Mouse (Mus musculus) small intestine, adult 2 months (tissue): Measurements from ENCODE around the gene Cdkn3.
"Not testable (repeated sequence)": the region's sequence is repeated elsewhere in the genome, so short reads cannot be mapped to it uniquely, and the experiment has no call there.

Experiments used
- CTCF ChIP-seq: fragments of 200-500 bp; IDR thresholded peaks from 2 replicates; pipeline ENCODE4 v1.5.1; 2012; ENCODE audit warnings: low read depth, mild to moderate bottlenecking, control low read depth, inconsistent platforms, low read length, moderate library complexity, mixed read lengths; ENCODE audit not compliant: insufficient replicate concordance, insufficient read length; ENCODE audit errors: extremely low read depth
- POLR2A ChIP-seq: fragments of 200-500 bp; IDR thresholded peaks from 2 replicates; pipeline ENCODE4 v1.6.1; 2012; ENCODE audit warnings: low read depth, mild to moderate bottlenecking, control low read depth, inconsistent platforms, low read length, moderate library complexity

DNA sequence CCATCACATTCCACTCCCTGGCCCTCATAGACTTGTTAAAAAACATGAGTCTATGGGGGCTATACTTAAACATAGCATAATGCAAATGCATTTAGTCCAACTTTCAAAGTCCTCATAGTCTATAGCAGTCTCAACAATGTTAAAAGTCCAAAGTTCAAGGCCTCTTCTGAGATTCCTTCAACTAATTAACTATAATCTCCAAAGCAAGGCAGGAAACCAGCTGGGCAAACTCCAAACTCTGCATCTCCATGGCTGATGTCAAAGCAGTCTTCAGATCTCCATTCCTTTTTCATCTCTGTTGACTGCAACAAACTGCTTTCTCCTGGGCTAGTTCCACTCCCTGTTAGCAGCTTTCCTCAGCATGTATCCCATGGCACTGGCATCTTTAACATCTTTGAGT, 23.0 kb upstream of the Cdkn3 start:
- TF ChIP-seq POLR2A, CTCF: not testable (repeated sequence)
